ENCODE assay signal across 14 mouse cellular contexts in genomic region chr7:112776670-112777069, GRCm38 (mm10).
DNase-seq lines count a peak whose midpoint lies in the region; ATAC-seq lines count a peak whose summit lies in the region.
"Had no signal": no experiment of that assay in that cellular context is flagged by ENCODE, and none has a peak within 500 bp of the region (broad histone marks: within the 10 kb centered on the region; RNA-seq: fewer than 3 reads in every experiment).

No protein-coding gene starts in this region.

- no peaks in the 10 kb centered on the region for H3K27me3 ChIP-seq in forebrain, embryonic 10.5 days (ENCODE audit: poor library complexity, severe bottlenecking)
- no peaks in the 10 kb centered on the region for H3K27me3 ChIP-seq in forebrain, embryonic 13.5 days
- H3K27me3 ChIP-seq in midbrain, embryonic 15.5 days (replicated peaks): no peaks in the 10 kb centered on the region
- no peaks in the 10 kb centered on the region for H3K27me3 ChIP-seq in midbrain, embryonic 13.5 days
- H3K27me3 ChIP-seq in hindbrain, embryonic 15.5 days: no peaks in the 10 kb centered on the region
- H3K27me3 ChIP-seq: limb, embryonic 15.5 days had no signal

- WGBS in forebrain, embryonic 10.5 days: 79% methylated on average over 5 of the region's 5 CpGs
- 60% methylated on average over 5 of the region's 5 CpGs for WGBS in forebrain, embryonic 13.5 days
- 43% methylated on average over 5 of the region's 5 CpGs for WGBS in midbrain, embryonic 15.5 days
- 48% methylated on average over 5 of the region's 5 CpGs for WGBS in midbrain, embryonic 13.5 days
- WGBS in hindbrain, embryonic 15.5 days: 46% methylated on average over 5 of the region's 5 CpGs

- H3K4me3 ChIP-seq in forebrain, embryonic 10.5 days: no peak overlapping the region
- no peak overlapping the region for H3K4me3 ChIP-seq in forebrain, embryonic 13.5 days
- no peak overlapping the region for H3K4me3 ChIP-seq in midbrain, embryonic 15.5 days
- no peak overlapping the region for H3K4me3 ChIP-seq in midbrain, embryonic 13.5 days (replicated peaks)
- no peak overlapping the region for H3K4me3 ChIP-seq in hindbrain, embryonic 15.5 days
- H3K4me3 ChIP-seq: limb, embryonic 15.5 days had no signal

- no peak for ATAC-seq in forebrain, embryonic 13.5 days
- ATAC-seq in midbrain, embryonic 15.5 days (replicated peaks): no peak
- ATAC-seq in midbrain, embryonic 13.5 days: no peak
- peak; percentile 24; the same call in 1 of the 2 replicates for ATAC-seq in hindbrain, embryonic 15.5 days (ENCODE audit: low FRiP score, low read depth)
- ATAC-seq: inflammation-experienced regulatory T-cells, adult 6 months; liver, postnatal 0 days had no signal

- no peak overlapping the region for H3K9ac ChIP-seq in forebrain, embryonic 13.5 days
- H3K9ac ChIP-seq in midbrain, embryonic 15.5 days: no peak overlapping the region
- no peak overlapping the region for H3K9ac ChIP-seq in midbrain, embryonic 13.5 days (replicated peaks)
- no peak overlapping the region for H3K9ac ChIP-seq in hindbrain, embryonic 15.5 days
- H3K9ac ChIP-seq: limb, embryonic 15.5 days; liver, postnatal 0 days had no signal

- no peak overlapping the region for H3K4me2 ChIP-seq in forebrain, embryonic 13.5 days
- H3K4me2 ChIP-seq in midbrain, embryonic 15.5 days: no peak overlapping the region
- no peak overlapping the region for H3K4me2 ChIP-seq in midbrain, embryonic 13.5 days (replicated peaks)
- H3K4me2 ChIP-seq in hindbrain, embryonic 15.5 days: no peak overlapping the region
- H3K4me2 ChIP-seq: limb, embryonic 15.5 days; midbrain, embryonic 11.5 days had no signal

- 0 out of 2 replicates have a peak overlapping the region, but pooled peaks have one; percentile 3 for H3K27ac ChIP-seq in forebrain, embryonic 10.5 days
- H3K27ac ChIP-seq in forebrain, embryonic 13.5 days: no peak overlapping the region
- 0 out of 2 replicates have a peak overlapping the region, but pooled peaks have one; percentile 6 for H3K27ac ChIP-seq in midbrain, embryonic 15.5 days
- no peak overlapping the region for H3K27ac ChIP-seq in midbrain, embryonic 13.5 days
- H3K27ac ChIP-seq in hindbrain, embryonic 15.5 days (replicated peaks): peak overlapping the region; percentile 30; the same call in 1 of the 2 replicates

- H3K4me1 ChIP-seq in forebrain, embryonic 10.5 days: peaks cover 79% of the 10 kb centered on the region
- peaks cover 58% of the 10 kb centered on the region for H3K4me1 ChIP-seq in forebrain, embryonic 13.5 days
- peaks cover 24% of the 10 kb centered on the region for H3K4me1 ChIP-seq in midbrain, embryonic 15.5 days
- peaks cover 53% of the 10 kb centered on the region for H3K4me1 ChIP-seq in midbrain, embryonic 13.5 days (replicated peaks)
- peaks cover 36% of the 10 kb centered on the region for H3K4me1 ChIP-seq in hindbrain, embryonic 15.5 days (replicated peaks)

- H3K9me3 ChIP-seq in forebrain, embryonic 10.5 days: no peaks in the 10 kb centered on the region
- H3K9me3 ChIP-seq in forebrain, embryonic 13.5 days (replicated peaks): no peaks in the 10 kb centered on the region
- H3K9me3 ChIP-seq in midbrain, embryonic 15.5 days: no peaks in the 10 kb centered on the region
- no peaks in the 10 kb centered on the region for H3K9me3 ChIP-seq in midbrain, embryonic 13.5 days
- no peaks in the 10 kb centered on the region for H3K9me3 ChIP-seq in hindbrain, embryonic 15.5 days
- H3K9me3 ChIP-seq: limb, embryonic 15.5 days had no signal

- H3K36me3 ChIP-seq in forebrain, embryonic 10.5 days (replicated peaks): no peaks in the 10 kb centered on the region
- no peaks in the 10 kb centered on the region for H3K36me3 ChIP-seq in forebrain, embryonic 13.5 days (ENCODE audit: poor library complexity, severe bottlenecking)
- no peaks in the 10 kb centered on the region for H3K36me3 ChIP-seq in midbrain, embryonic 15.5 days (replicated peaks)
- H3K36me3 ChIP-seq in midbrain, embryonic 13.5 days: no peaks in the 10 kb centered on the region
- no peaks in the 10 kb centered on the region for H3K36me3 ChIP-seq in hindbrain, embryonic 15.5 days
- H3K36me3 ChIP-seq: limb, embryonic 15.5 days had no signal

- DNase-seq in forebrain, embryonic 10.5 days (ENCODE audit: extremely low spot score, low spot score): no peak
- peak; percentile 67 to 71 for DNase-seq in cerebellum, postnatal 14 days
- no peak for DNase-seq in embryo, embryonic 9.5 days (ENCODE audit: extremely low spot score)
- no peak for DNase-seq in kidney, postnatal 10 days
- DNase-seq: gastrocnemius, postnatal 36 days; liver, postnatal 0 days; right cerebral cortex, postnatal 4 days had no signal

Comparison
In these comparisons a context has a peak if more than half of its experiments do, and no peak if none do; other contexts are left out.
1. H3K27ac ChIP-seq: peak in forebrain, embryonic 10.5 days (single experiment), midbrain, embryonic 15.5 days (single experiment) and hindbrain, embryonic 15.5 days (single experiment); none in forebrain, embryonic 13.5 days (single experiment) and midbrain, embryonic 13.5 days (single experiment).
2. DNase-seq: peak in cerebellum, postnatal 14 days (2 of 2); none in forebrain, embryonic 10.5 days (single experiment), embryo, embryonic 9.5 days (single experiment) and kidney, postnatal 10 days (single experiment).